Mouse (Mus musculus): Measurements from ENCODE around the gene Cep68.

Gene Cep68

GRCm38 (mm10) chr11:20249296-20250110 lies at the start of gene Cep68:
Cep68 (minus strand) TSS chr11:20249429.
- DNase-seq (ENCODE audit: low spot score): peak; percentile 96

GRCm38 (mm10) chr11:20284463-20284862 lies 35.2 kb upstream of the Cep68 start:
- DNase-seq (ENCODE audit: low spot score): no peak

GRCm38 (mm10) chr11:20282601-20283219 lies 33.5 kb upstream of the Cep68 start:
- no peak for DNase-seq (ENCODE audit: low spot score)

GRCm38 (mm10) chr11:20280982-20281381 lies 31.8 kb upstream of the Cep68 start:
- DNase-seq (ENCODE audit: low spot score): no peak

GRCm38 (mm10) chr11:20278702-20279101 lies 29.5 kb upstream of the Cep68 start:
- DNase-seq (ENCODE audit: low spot score): no peak

GRCm38 (mm10) chr11:20277106-20277505 lies 27.9 kb upstream of the Cep68 start:
- DNase-seq (ENCODE audit: low spot score): no peak

GRCm38 (mm10) chr11:20275974-20276373 lies 26.7 kb upstream of the Cep68 start:
- DNase-seq (ENCODE audit: low spot score): no peak

GRCm38 (mm10) chr11:20269885-20270284 lies 20.7 kb upstream of the Cep68 start:
- no peak for DNase-seq (ENCODE audit: low spot score)

GRCm38 (mm10) chr11:20262628-20263380 lies 13.6 kb upstream of the Cep68 start:
- DNase-seq (ENCODE audit: low spot score): peak; percentile 72

- no peak for DNase-seq (ENCODE audit: low spot score)
Measured at GRCm38 (mm10) chr11:20254791-20255190, 5.6 kb upstream of the Cep68 start.

- DNase-seq (ENCODE audit: low spot score): no peak
Measured at GRCm38 (mm10) chr11:20253088-20253487, 3.9 kb upstream of the Cep68 start.

GRCm38 (mm10) chr11:20250476-20251178 lies 1.4 kb upstream of the Cep68 start:
- no peak for DNase-seq (ENCODE audit: low spot score)

- DNase-seq (ENCODE audit: low spot score): peak; percentile 58
Measured at GRCm38 (mm10) chr11:20248840-20249239, 389 bp downstream of the Cep68 start.

- DNase-seq (ENCODE audit: low spot score): peak; percentile 60
Measured at GRCm38 (mm10) chr11:20248277-20248676, 952 bp downstream of the Cep68 start.

GRCm38 (mm10) chr11:20247146-20247855 lies 1.9 kb downstream of the Cep68 start:
- DNase-seq (ENCODE audit: low spot score): no peak

- no peak for DNase-seq (ENCODE audit: low spot score)
Measured at GRCm38 (mm10) chr11:20246616-20247015, 2.6 kb downstream of the Cep68 start.

- DNase-seq (ENCODE audit: low spot score): no peak
Measured at GRCm38 (mm10) chr11:20245316-20245715, 3.9 kb downstream of the Cep68 start.

- no peak for DNase-seq (ENCODE audit: low spot score)
Measured at GRCm38 (mm10) chr11:20244336-20245290, 4.6 kb downstream of the Cep68 start.

GRCm38 (mm10) chr11:20243214-20243913 lies 5.9 kb downstream of the Cep68 start:
- DNase-seq (ENCODE audit: low spot score): no peak
